Mouse (Mus musculus) retina, embryonic 14.5 days (tissue): ENCODE measurements at regions not wholly inside any gene's neighbourhood (a gene's known extent, or its start where the extent isn't known, plus 50 kb on each side); places are given as distances from the start of the nearest gene placed in this dataset.

Source experiments
- DNase-seq: peaks from one replicate; pipeline ENCODE4 v3.0.0-alpha.2; 2015; ENCODE audit warnings: low spot score

DNA sequence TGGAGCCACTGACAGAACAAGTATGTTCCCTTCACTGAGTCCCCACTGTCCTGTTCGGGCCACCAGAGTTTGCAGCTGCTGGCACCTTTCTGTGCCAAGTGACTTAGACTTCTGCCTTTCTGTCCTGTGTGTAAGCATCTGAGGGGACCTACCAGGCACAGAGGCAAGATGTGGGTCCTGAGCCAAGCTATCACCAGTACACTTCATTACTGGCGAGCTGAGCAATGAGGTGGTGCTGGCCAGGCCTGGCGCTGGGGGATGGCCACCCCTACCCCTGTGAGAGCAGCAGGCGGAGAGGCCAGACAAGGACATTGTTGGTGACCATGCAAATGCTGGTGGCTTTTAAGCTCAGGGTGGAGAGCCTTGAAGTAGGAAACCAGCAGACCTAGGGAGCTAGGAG, 87.6 kb upstream of the Mrps6 start:
- no peak for DNase-seq

DNA sequence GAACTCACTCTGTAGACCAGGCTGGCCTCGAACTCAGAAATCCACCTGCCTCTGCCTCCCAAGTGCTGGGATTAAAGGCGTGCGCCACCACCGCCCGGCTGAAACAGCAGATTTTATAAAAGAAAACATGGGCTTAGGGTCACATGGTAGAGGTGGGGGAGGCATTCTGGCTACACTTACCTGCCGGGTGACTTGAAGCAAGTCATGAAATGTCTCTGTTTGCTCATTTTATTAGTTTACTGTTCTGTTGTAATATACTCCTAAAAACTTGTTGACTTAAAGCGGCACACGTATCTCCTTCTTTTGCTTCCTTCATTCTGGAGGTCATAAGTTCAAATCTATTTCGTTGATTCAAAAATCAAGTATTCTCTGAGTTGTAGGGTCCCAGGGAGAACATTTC, 84.9 kb upstream of the Mrps6 start:
- DNase-seq, result no peak

DNA sequence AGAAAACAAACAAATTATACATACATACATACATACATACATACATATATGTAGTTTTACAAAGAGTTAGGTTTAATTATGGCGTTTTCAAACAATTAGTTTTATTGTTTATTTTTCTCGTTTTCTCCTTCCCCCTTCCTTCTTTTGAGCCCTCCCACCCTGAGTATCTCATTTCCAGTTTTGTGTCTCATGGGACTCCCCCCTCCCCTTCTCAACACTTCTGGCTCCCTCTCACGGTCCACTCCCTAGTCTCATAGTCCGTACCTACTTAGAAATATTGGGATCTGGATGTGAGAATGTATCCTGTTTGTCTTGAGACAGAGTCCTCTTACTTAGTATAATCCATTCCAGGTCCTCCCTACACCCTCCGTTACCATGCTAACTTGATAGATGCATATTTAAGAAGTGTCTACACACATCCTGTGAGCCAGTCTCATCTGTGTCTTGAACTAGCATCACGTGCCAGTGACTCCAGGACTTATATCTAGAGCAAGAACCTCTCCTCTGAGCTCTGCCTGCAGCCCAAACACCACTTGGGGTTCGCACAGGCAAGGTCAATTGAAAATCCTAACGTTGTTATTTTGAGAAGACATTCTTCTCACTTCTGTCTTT, 81.8 kb upstream of the Mrps6 start:
- DNase-seq, result no peak

DNA sequence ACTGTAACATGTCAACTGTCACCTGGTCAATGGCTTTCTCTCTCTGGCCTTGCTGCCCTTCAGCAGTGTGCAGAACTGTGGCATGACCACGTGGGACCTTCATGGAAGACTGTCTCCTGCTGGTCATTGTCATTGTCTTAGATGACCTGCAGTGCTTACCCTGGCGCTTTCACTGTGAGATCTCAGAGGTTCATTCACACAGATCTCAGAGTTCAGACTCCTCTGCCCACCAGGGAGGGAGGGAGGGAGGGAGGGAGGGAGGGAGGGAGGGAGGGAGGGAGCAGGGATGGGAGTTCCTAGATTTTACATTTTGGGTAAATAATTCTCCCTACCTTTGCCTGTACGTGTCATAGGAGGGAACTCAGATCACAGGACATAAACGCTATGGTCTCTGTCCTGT, 79.6 kb upstream of the Mrps6 start:
- DNase-seq, result no peak

DNA sequence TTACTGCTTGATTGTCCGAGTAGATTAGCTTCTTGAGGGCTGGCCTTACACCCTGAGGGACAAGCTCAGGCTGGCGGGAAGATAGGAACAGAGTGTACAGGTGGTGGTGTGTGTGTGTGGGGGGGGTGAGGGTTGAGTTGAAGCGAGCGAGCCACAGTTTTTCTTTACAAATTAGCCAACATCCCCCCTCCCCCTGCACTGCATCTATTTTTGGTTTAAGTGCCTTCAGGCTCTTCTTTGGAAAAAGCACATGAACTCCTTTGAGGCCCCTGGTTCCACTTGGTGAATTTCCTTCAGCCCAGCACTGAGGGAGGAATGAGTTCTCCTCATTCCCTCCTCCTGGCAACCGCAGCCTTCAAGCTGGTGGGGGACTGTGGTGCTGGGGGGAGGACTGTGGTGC, 79.2 kb upstream of the Mrps6 start:
- DNase-seq, result no peak

DNA sequence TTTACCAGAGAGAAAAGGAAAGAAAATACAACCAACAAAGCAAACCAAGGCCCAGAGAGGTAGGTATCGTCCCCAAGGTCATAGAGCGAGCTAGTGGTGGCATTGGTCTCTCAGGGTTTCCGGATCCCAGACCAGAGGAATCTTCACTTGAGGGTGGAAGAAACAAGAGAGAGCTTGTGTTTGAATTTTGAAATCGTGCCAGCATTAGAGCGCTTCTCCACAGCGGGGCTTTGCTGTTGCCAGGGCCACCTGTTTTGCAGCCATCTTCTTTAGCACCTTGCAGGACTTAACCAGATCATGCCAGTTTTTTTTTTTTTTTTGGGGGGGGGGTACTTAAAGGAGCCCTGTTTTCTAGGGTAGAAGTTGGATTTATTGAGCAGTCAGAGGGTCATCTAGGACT, 77.6 kb upstream of the Mrps6 start:
- no peak for DNase-seq

DNA sequence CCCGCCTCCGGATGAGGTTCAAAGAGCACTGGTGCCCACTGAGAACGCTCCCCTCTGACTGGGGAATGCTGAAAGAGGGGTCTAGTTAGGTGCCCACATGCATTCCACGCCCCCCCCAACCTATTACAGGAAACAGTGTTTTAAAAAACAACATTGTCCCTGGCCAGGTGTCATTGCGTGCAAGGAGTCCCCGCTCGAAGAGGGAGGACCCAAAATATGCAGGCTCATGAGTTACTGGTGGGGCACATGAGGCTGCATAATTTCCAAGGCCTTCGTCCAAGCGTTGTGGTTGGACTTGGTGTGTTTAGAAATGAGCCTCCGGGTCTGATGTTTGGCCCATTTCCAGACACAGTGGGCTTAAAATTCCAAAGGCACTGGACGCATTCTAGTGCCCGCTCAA, 72.9 kb upstream of the Mrps6 start:
- no peak for DNase-seq

DNA sequence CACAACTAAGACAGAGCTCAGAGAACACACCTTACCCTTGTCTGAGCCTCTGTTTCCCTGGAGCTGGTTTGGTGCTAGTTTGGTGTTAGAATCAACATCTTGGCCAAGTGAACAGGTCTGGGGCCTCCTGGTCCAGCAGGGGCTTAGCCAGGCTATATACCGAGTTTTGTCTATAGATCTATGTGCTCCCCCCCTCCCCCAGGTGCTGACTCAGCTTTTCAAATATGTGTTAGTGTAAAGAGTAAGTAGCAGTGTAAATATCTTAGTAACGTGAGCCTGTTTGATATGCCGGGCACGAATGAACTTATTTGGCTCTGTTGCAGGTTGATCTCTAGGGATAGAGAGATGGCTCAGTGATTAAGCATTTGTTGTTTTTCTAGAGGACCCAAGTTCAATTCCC, 68.7 kb upstream of the Mrps6 start:
- DNase-seq, result no peak

DNA sequence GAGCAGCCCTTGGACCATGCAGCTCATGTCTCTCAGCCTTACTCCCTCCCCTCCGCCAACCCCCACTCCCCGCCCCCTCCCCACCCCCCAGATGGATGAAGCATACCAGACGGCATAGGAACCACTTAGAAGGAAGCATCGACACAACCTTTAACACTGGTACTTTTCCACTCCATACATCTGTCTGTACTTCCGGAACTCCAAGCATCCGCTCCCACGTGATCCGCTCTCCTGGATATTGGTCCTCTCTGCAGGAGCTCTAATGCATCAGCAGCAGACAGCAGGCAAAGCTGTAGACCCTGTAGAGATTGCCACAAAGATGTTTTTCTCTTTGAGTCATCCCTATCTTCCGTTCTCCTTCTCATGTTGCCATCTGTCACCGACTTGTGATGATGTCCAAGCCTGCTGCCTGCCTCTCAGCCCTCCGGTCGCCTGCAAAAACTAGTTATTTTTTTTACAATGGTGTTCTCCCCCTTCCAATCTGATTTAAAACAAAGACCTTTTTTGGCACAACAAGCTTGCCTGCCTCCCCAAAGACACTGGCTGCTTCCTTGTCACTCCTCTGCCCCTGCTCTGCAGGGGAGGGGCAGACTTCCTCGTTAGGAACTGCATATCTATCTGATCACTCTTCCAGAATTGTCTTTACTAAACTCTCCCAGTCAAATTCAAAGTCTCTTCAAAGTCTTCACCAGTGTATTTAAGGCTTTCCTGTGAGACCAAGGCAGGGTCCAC, 62.4 kb upstream of the Mrps6 start:
- DNase-seq, result peak; percentile 31

DNA sequence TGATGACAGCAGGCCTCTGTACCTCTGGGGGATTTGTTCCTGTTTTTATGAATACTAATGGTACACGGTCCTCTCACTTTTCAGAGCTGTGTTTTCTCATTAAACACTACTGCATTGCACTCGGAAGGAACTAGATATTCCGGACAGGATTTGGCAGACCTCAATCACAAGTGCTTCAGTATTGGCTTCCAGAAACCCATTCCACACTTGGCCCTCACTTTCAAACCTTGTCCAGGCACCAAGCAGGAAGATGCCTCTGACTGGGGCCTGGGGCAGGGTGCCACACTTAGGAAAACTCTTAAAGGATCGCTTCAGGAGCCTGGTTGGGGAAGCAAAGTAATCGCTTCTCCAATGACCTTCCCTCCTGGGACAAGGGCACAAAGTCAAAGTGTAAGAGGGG, 50.7 kb upstream of the Mrps6 start:
- no peak for DNase-seq
